Mouse (Mus musculus) midbrain, embryonic 16.5 days (tissue): Measurements from ENCODE around the gene Ldah. TPM values are rescaled to one million over a fixed set of nuclear protein-coding genes. Genes with fewer than 3 reads are reported as not detected.

Experiments used
- ATAC-seq: fragments of 200-750 bp; cut with Nextera tagmentation; 2 replicates; pipeline ENCODE4 v1.8.0; 2017; ENCODE audit warnings: moderate TSS enrichment
- H3K27ac ChIP-seq: fragments of 300-500 bp; sonication (generic); 2 replicates; pipeline ENCODE4 v1.5.1; 2014; ENCODE audit warnings: mild to moderate bottlenecking, low read length, mixed read lengths
- H3K27me3 ChIP-seq: fragments of 300-500 bp; sonication (generic); 2 replicates; pipeline ENCODE4 v1.6.1; 2014; ENCODE audit warnings: low read depth, low read length, mixed read lengths; ENCODE audit not compliant: control insufficient read depth, insufficient read depth
- H3K36me3 ChIP-seq: fragments of 300-500 bp; sonication (generic); 2 replicates; pipeline ENCODE4 v1.6.1; 2014; ENCODE audit warnings: mild to moderate bottlenecking, low read length, moderate library complexity, mixed read lengths; ENCODE audit not compliant: control insufficient read depth, insufficient read depth
- H3K4me1 ChIP-seq: fragments of 300-500 bp; sonication (generic); 2 replicates; pipeline ENCODE4 v1.6.1; 2014; ENCODE audit warnings: mild to moderate bottlenecking, low read length, mixed read lengths; ENCODE audit not compliant: control insufficient read depth, insufficient read depth
- H3K4me2 ChIP-seq: fragments of 300-500 bp; sonication (generic); 2 replicates; pipeline ENCODE4 v1.6.1; 2014; ENCODE audit warnings: mild to moderate bottlenecking, low read length, mixed read lengths
- H3K4me3 ChIP-seq: fragments of 300-500 bp; sonication (generic); 2 replicates; pipeline ENCODE4 v1.5.1; 2014; ENCODE audit warnings: low read depth, mild to moderate bottlenecking, low read length, moderate library complexity, mixed read lengths
- H3K9ac ChIP-seq: fragments of 300-500 bp; sonication (generic); 2 replicates; pipeline ENCODE4 v1.6.1; 2014; ENCODE audit warnings: low read depth, low read length, mixed read lengths
- H3K9me3 ChIP-seq: fragments of 300-500 bp; sonication (generic); replicated peaks from 2 replicates; pipeline ENCODE4 v1.6.1; 2014; ENCODE audit warnings: mild to moderate bottlenecking, low read length, mixed read lengths; ENCODE audit not compliant: control insufficient read depth, poor library complexity, severe bottlenecking
- WGBS: fragments of 180-500 bp; shearing (Covaris S2); extraction: QIAGEN DNeasy Blood & Tissue Kit; methylation state at CpG from one replicate; pipeline ENCODE4 v1.1.7; 2014; 5-methylcytosine and 5-hydroxymethylcytosine counted together
- polyA plus RNA-seq: library from polyadenylated mRNA; unstranded; fragments of >200 nt; fragmentation: Nextera tagmentation; extraction: Ambion mirVana; gene quantifications from 2 replicates; pipeline ENCODE4 v1.2.1, GENCODE M21; 2015

The Ldah gene
- polyA plus RNA-seq, 1 experiment from 2014 or later, result 69.1 TPM

GRCm38 (mm10) chr12:8269627-8270026, 61.7 kb downstream of the Ldah start:
- Histone ChIP-seq H3K27me3 (no peaks in the 10 kb centered on the region), H3K27ac (no peak overlapping the region)
- ATAC-seq, result no peak

GRCm38 (mm10) chr12:8271405-8271804, 63.5 kb downstream of the Ldah start:
- Histone ChIP-seq H3K27ac (no peak overlapping the region), H3K9ac (no peak overlapping the region)
- WGBS, result 94% methylated on average over 2 of the region's 2 CpGs

More at GRCm38 (mm10) chr12:8269627-8270026, 61.7 kb downstream of the Ldah start:
- Histone ChIP-seq H3K4me3 (no peak overlapping the region), H3K9me3 (no peaks in the 10 kb centered on the region), H3K36me3 (no peaks in the 10 kb centered on the region; the same call in 1 of the 2 replicates), H3K4me1 (no peaks in the 10 kb centered on the region), H3K9ac (no peak overlapping the region), H3K4me2 (no peak overlapping the region)
- WGBS, result 96% methylated on average over 11 of the region's 11 CpGs

GRCm38 (mm10) chr12:8273471-8274171, 65.7 kb downstream of the Ldah start:
- H3K36me3 ChIP-seq, result no peaks in the 10 kb centered on the region
- ATAC-seq, result no peak
- no peak overlapping the region for H3K9ac ChIP-seq
- no peaks in the 10 kb centered on the region for H3K9me3 ChIP-seq
- H3K27me3 ChIP-seq, result no peaks in the 10 kb centered on the region
- H3K27ac ChIP-seq, result no peak overlapping the region
- no peak overlapping the region for H3K4me3 ChIP-seq
- H3K4me1 ChIP-seq, result no peaks in the 10 kb centered on the region
- H3K4me2 ChIP-seq, result no peak overlapping the region
- WGBS, result 96% methylated on average over 6 of the region's 6 CpGs

More at GRCm38 (mm10) chr12:8271405-8271804, 63.5 kb downstream of the Ldah start:
- Histone ChIP-seq H3K9me3 (no peaks in the 10 kb centered on the region), H3K36me3 (no peaks in the 10 kb centered on the region; the same call in 1 of the 2 replicates), H3K4me2 (no peak overlapping the region), H3K27me3 (no peaks in the 10 kb centered on the region), H3K4me3 (no peak overlapping the region), H3K4me1 (no peaks in the 10 kb centered on the region)
- ATAC-seq, result no peak

GRCm38 (mm10) chr12:8275424-8275823, 67.5 kb downstream of the Ldah start:
- Histone ChIP-seq H3K27ac (no peak overlapping the region), H3K4me2 (no peak overlapping the region), H3K4me1 (no peaks in the 10 kb centered on the region), H3K27me3 (no peaks in the 10 kb centered on the region), H3K9ac (no peak overlapping the region), H3K9me3 (no peaks in the 10 kb centered on the region), H3K4me3 (no peak overlapping the region), H3K36me3 (no peaks in the 10 kb centered on the region)
- ATAC-seq, result no peak
- WGBS, result 89% methylated on average over 4 of the region's 4 CpGs

- no peak; the same call in 1 of the 2 replicates for ATAC-seq
- Histone ChIP-seq H3K4me2 (no peak overlapping the region), H3K27ac (no peak overlapping the region), H3K27me3 (no peaks in the 10 kb centered on the region), H3K4me1 (no peaks in the 10 kb centered on the region), H3K36me3 (no peaks in the 10 kb centered on the region), H3K4me3 (no peak overlapping the region), H3K9me3 (no peaks in the 10 kb centered on the region), H3K9ac (no peak overlapping the region)
- WGBS, result 80% methylated on average over 15 of the region's 15 CpGs
Observed at GRCm38 (mm10) chr12:8281225-8282017, 73.5 kb downstream of the Ldah start.

GRCm38 (mm10) chr12:8287970-8288369, 80.1 kb downstream of the Ldah start:
- Histone ChIP-seq H3K4me1 (peaks cover 5% of the 10 kb centered on the region), H3K36me3 (no peaks in the 10 kb centered on the region), H3K4me2 (no peak overlapping the region), H3K27me3 (no peaks in the 10 kb centered on the region), H3K9me3 (no peaks in the 10 kb centered on the region), H3K27ac (no peak overlapping the region), H3K4me3 (no peak overlapping the region), H3K9ac (no peak overlapping the region)
- WGBS, result 77% methylated on average over 3 of the region's 3 CpGs
- no peak for ATAC-seq

GRCm38 (mm10) chr12:8289099-8289498, 81.2 kb downstream of the Ldah start:
- Histone ChIP-seq H3K4me3 (no peak overlapping the region), H3K27me3 (no peaks in the 10 kb centered on the region), H3K27ac (no peak overlapping the region), H3K4me1 (peaks cover 5% of the 10 kb centered on the region), H3K36me3 (no peaks in the 10 kb centered on the region), H3K4me2 (no peak overlapping the region), H3K9me3 (no peaks in the 10 kb centered on the region), H3K9ac (no peak overlapping the region)
- 64% methylated on average over 6 of the region's 6 CpGs for WGBS
- ATAC-seq, result no peak

GRCm38 (mm10) chr12:8289499-8289898, 81.6 kb downstream of the Ldah start:
- 89% methylated on average over 8 of the region's 8 CpGs for WGBS
- H3K4me3 ChIP-seq, result no peak overlapping the region
- H3K4me2 ChIP-seq, result no peak overlapping the region
- H3K4me1 ChIP-seq, result peaks cover 5% of the 10 kb centered on the region
- no peak overlapping the region for H3K9ac ChIP-seq
- no peak overlapping the region for H3K27ac ChIP-seq
- no peak for ATAC-seq
- no peaks in the 10 kb centered on the region for H3K9me3 ChIP-seq
- no peaks in the 10 kb centered on the region for H3K27me3 ChIP-seq
- H3K36me3 ChIP-seq, result no peaks in the 10 kb centered on the region
